Comparison of ENCODE assay signal across 17 mouse cellular contexts in the genomic region with DNA sequence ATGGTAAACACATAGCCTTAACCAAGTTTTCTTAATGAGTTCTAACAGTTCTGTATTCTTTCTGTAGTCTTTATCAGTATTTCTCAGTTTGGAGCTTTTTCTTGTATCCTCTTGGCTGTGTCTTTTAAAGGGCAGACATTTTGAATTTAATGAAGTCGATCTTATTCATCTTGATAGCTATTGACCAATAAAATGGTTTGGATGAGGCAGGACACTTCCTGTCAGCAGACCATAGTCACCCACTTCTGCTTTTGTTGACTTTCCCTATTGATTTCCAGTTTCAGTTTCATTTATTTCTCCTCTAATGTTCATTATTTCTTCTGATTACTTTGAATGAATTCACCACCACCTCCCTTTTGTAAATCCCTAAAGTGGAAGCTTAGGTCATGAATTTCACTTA. TPM values are rescaled to one million over a fixed set of nuclear protein-coding genes. Genes with fewer than 3 reads are reported as not detected.
"Had no signal": no experiment of that assay in that cellular context is flagged by ENCODE, and none has a peak within 500 bp of the region (broad histone marks: within the 10 kb centered on the region; RNA-seq: fewer than 3 reads in every experiment).

No protein-coding gene starts in this region.

- H3K27me3 ChIP-seq: kidney, embryonic 15.5 days; midbrain, embryonic 12.5 days; neural tube, embryonic 12.5 days had no signal

- H3K9ac ChIP-seq: kidney, embryonic 15.5 days; liver, embryonic 14.5 days; midbrain, embryonic 12.5 days; neural tube, embryonic 12.5 days had no signal

- H3K4me2 ChIP-seq: kidney, embryonic 15.5 days; midbrain, embryonic 12.5 days; neural tube, embryonic 12.5 days had no signal

- DNase-seq: kidney, adult 2 months; kidney, postnatal 14 days; lung, adult 2 months; lung, postnatal 36 days; retina, postnatal 1 day; right cerebral cortex, postnatal 14 days; thymus, postnatal 4 days had no signal

- H3K4me3 ChIP-seq: kidney, embryonic 15.5 days; limb, embryonic 10.5 days; midbrain, embryonic 12.5 days; neural tube, embryonic 12.5 days had no signal

- ATAC-seq: intestine, embryonic 16.5 days; lung, postnatal 0 days had no signal

- H3K9me3 ChIP-seq: kidney, embryonic 15.5 days; limb, embryonic 10.5 days; midbrain, embryonic 12.5 days; neural tube, embryonic 12.5 days had no signal

- H3K27ac ChIP-seq: kidney, embryonic 15.5 days; limb, embryonic 10.5 days; liver, embryonic 14.5 days; midbrain, embryonic 12.5 days; neural tube, embryonic 12.5 days; stomach, postnatal 0 days had no signal

RNA-seq across cellular contexts. Expression of gene Tepp, which starts 25.3 kb away (rescaled TPM):
- total RNA-seq: left cerebral cortex, adult 18-20 months; megakaryocyte-erythroid progenitor cell, adult 5-6 weeks had no signal
- polyA plus RNA-seq: intestine, embryonic 16.5 days; kidney, embryonic 15.5 days; limb, embryonic 10.5 days; liver, embryonic 14.5 days; midbrain, embryonic 12.5 days; neural tube, embryonic 12.5 days; stomach, postnatal 0 days had no signal
